Mouse (Mus musculus): ENCODE measurements around the gene Proca1.

Gene Proca1

GRCm38 (mm10) chr11:78231518-78231917, 38.3 kb downstream of the Proca1 start:
- no peak for DNase-seq (ENCODE audit: low spot score)

GRCm38 (mm10) chr11:78240193-78240857, 47.1 kb downstream of the Proca1 start:
- no peak for DNase-seq (ENCODE audit: low spot score)

DNA sequence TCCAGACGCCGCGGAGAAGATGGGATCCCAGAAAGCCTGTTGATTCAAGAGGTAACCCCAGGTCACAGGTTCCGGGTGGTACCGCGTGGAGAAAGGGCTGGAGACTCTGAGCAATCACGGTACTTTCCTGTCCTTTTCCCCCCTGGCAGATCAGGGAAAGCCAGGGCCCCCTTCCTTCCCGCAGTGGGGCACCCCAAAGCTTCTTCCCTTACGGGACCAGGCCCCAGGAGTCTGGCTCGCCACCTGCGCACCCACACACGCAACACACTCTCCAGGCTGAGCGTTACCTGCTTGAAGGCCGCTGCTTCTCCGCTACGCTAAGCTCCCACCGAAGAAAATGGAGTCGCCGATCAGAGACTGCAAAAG, 52.1 kb downstream of the Proca1 start:
- DNase-seq (ENCODE audit: low spot score) = peak; percentile 21

DNA sequence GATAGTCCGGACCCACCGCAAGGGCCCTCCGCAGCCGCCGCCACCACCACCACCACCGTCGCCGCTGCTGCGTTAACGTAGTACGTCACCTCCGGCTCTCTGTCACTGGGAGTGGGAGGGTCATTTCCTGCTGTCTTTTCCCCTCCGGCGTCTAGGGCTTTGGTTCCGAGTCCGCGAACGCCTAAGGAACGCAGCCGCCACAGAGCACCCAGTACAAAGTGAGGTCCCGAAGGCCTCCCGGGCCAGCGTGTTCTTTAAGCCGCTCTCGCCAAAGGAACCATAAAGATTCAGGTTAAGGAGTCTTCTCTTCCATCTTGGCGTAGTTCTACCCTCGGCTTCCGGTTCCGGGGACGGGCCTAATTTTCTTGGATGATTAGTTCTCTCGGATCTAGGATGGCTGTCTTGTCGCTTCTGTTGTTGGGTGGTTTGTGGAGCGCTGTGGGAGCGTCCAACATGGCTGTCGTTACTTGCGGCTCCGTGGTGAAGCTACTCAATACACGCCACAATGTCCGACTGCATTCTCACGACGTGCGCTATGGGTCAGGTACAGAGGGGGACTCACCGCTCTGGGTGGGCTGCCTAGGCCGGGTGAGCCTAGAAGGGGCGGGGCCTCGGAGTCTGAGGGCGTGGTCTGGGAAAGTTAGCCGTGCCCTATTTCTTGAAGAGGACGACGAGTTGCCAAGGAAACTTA, 52.6 kb downstream of the Proca1 start, which contains the start of the genes Sdf2 and Supt6:
Sdf2 (plus strand) TSS at position 120 of the 691 bp plus-strand sequence.
Supt6 (minus strand) TSS at position 361 of the 691 bp plus-strand sequence.
- peak; percentile 91 for DNase-seq (ENCODE audit: low spot score)

DNA sequence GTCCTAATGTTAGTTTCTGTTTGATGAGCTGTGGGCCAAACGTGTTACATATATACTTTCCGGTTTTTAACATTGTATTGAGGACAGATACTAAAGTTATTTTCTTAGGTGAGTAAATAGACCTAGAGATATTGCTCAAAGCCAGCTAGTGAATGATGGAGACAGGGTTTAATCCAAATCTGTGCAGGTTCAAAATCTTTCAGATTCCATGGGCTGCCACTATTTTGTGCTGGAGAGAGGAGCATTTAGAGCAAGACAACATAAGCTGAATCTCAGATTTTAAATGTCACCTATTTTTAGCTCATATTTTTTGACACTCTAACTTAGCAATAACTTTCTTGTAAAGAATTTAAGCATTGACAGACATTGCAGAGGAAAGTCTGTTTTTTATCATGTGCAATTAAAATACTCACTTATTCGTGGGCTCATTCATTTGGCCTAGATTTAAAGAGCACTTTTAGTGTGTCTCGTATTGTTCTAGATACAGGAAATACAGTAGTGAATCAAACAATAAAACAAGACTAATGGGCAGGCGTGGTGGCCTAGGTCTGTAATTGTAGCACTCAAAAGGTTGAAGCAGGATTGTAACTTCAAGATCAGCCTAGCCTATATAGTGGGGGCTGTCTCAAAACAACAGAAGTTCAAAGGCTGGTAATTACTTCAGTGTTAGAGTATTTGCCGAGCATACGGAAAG, 53.3 kb downstream of the Proca1 start:
- no peak for DNase-seq (ENCODE audit: low spot score)

DNA sequence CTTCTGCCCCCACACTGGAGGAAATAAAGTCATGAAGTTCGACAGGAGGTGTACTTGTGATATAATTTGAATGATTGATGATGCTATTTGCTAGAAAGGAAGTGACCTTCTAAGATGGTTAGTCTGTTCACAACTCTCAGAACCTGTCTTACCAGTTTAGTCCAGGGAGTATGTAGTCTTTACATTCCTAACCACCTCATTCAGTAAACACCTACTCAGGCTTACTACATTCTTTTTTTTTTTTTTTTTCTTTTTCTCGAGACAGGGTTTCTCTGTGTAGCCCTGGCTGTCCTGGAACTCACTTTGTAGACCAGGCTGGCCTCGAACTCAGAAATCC, 53.8 kb downstream of the Proca1 start:
- no peak for DNase-seq (ENCODE audit: low spot score)

DNA sequence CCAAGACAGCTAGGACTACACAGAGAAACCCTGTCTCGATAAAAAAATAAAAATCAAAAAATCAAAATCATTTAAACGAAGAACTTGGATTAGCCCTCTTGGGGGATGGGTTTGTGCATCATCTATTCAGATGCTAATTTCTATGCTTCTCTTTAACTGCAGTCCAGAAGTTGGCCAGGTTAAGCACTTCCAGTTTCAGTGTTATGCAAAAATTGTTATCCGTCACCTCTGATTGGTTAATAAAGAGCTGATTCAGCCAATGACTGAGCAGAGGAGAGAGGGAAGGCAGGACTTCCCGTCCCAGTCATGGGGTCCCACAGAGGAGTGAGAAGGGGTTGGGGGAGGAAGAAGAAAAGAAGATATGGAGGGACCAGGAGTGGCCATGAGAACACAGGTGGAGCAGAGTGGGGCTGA, 54.5 kb downstream of the Proca1 start:
- DNase-seq (ENCODE audit: low spot score) = peak; percentile 13
